Mouse (Mus musculus) C2C12 (cell line): ENCODE results near the gene Mtmr6. TPM values are rescaled to one million over a fixed set of nuclear protein-coding genes. Genes with fewer than 3 reads are reported as not detected.

Source experiments
- H3K27me3 ChIP-seq: one replicate; pipeline ENCODE4 v1.6.1; 2011; ENCODE audit not compliant: control insufficient read depth, insufficient read depth, insufficient read length
- H3K36me3 ChIP-seq: one replicate; pipeline ENCODE4 v1.6.1; 2011; ENCODE audit not compliant: control insufficient read depth, insufficient read depth
- H3K4me3 ChIP-seq: one replicate; pipeline ENCODE4 v1.5.1; 2011; ENCODE audit warnings: mild to moderate bottlenecking, control low read depth; ENCODE audit not compliant: poor library complexity, insufficient read depth, severe bottlenecking
- H3K79me2 ChIP-seq: one replicate; pipeline ENCODE4 v1.6.1; 2011; ENCODE audit not compliant: control insufficient read depth, insufficient read depth
- H3K79me3 ChIP-seq: one replicate; pipeline ENCODE4 v1.6.1; 2011; ENCODE audit warnings: low read depth, control low read depth
- H3ac ChIP-seq: one replicate; pipeline ENCODE3; 2011; ENCODE audit warnings: low read depth; ENCODE audit not compliant: control insufficient read depth, insufficient read length
- CEBPB ChIP-seq: IDR thresholded peaks from one replicate; pipeline ENCODE4 v1.6.1; 2011; ENCODE audit warnings: low read depth, mild to moderate bottlenecking, control low read depth, moderate library complexity
- CTCF ChIP-seq: IDR thresholded peaks from one replicate; pipeline ENCODE4 v1.5.1; 2011; ENCODE audit not compliant: control insufficient read depth, insufficient read depth, insufficient read length
- FOSL1 ChIP-seq: IDR thresholded peaks from one replicate; pipeline ENCODE4 v1.8.0; 2011; ENCODE audit warnings: mild to moderate bottlenecking, low read length; ENCODE audit not compliant: poor library complexity, insufficient read depth, severe bottlenecking
- MAX ChIP-seq: IDR thresholded peaks from one replicate; pipeline ENCODE4 v1.6.1; 2011; ENCODE audit warnings: mild to moderate bottlenecking, control low read depth
- MYOD1 ChIP-seq: IDR thresholded peaks from one replicate; pipeline ENCODE4 v1.6.1; 2011; ENCODE audit warnings: low read depth; ENCODE audit not compliant: control insufficient read depth, insufficient read length
- MYOG ChIP-seq: IDR thresholded peaks from one replicate; pipeline ENCODE4 v1.6.1; 2011; ENCODE audit not compliant: control insufficient read depth, insufficient read length; ENCODE audit errors: extremely low read depth
- USF1 ChIP-seq: IDR thresholded peaks from one replicate; pipeline ENCODE4 v1.6.1; 2011; ENCODE audit warnings: low read depth, mild to moderate bottlenecking, control low read depth, moderate library complexity
- polyA plus RNA-seq: library from polyadenylated mRNA; unstranded; fragments of >200 nt; fragmentation: generic; extraction: Trizol; gene quantifications from one replicate; pipeline ENCODE4 v1.2.1, GENCODE M21; 2012; ENCODE audit warnings: missing spikeins

The Mtmr6 gene
- polyA plus RNA-seq, 1 experiment, result 10.0 TPM

GRCm38 (mm10) chr14:60250879-60251278 lies 14.1 kb upstream of the Mtmr6 start:
- H3K79me2 ChIP-seq, result peaks cover 50% of the 10 kb centered on the region
- H3K79me3 ChIP-seq, result peaks cover 43% of the 10 kb centered on the region
- H3K27me3 ChIP-seq, result no peaks in the 10 kb centered on the region

GRCm38 (mm10) chr14:60251281-60252003 lies 13.6 kb upstream of the Mtmr6 start, which contains the start of the genes Nupl1 and Gm49336:
TSS of gene Nupl1 (minus strand) at chr14:60251431.
TSS of gene Gm49336 (minus strand) at chr14:60251507.
- H3K27me3 ChIP-seq, result no peaks in the 10 kb centered on the region

More at GRCm38 (mm10) chr14:60250879-60251278, 14.1 kb upstream of the Mtmr6 start:
- peak overlapping the region; percentile 86 for H3K4me3 ChIP-seq
- peaks cover 14% of the 10 kb centered on the region for H3K36me3 ChIP-seq
- peak overlapping the region; percentile 96 for H3ac ChIP-seq
- TF ChIP-seq MYOG, result no peak
- no peak for TF ChIP-seq CEBPB
- TF ChIP-seq USF1, result no peak
- TF ChIP-seq MAX, result no peak
- no peak for TF ChIP-seq MYOD1
- no peak for TF ChIP-seq FOSL1
- TF ChIP-seq CTCF, result no peak

GRCm38 (mm10) chr14:60252004-60253000 lies 12.7 kb upstream of the Mtmr6 start:
- Histone ChIP-seq H3ac (peak overlapping the region; percentile 72), H3K79me3 (peaks cover 36% of the 10 kb centered on the region), H3K79me2 (peaks cover 39% of the 10 kb centered on the region), H3K27me3 (no peaks in the 10 kb centered on the region), H3K4me3 (peak overlapping the region; percentile 86), H3K36me3 (peaks cover 3% of the 10 kb centered on the region)
- TF ChIP-seq MYOD1 (no peak), MAX (no peak), USF1 (no peak), CTCF (no peak), MYOG (no peak), CEBPB (no peak), FOSL1 (no peak)

More at GRCm38 (mm10) chr14:60251281-60252003, 13.6 kb upstream of the Mtmr6 start, which contains the start of the genes Nupl1 and Gm49336:
- H3K4me3 ChIP-seq, result peak within 1 kb of the TSS; percentile 86
- TF ChIP-seq USF1, result no peak
- no peak for TF ChIP-seq MYOD1
- no peak for TF ChIP-seq FOSL1
- peak; percentile 77 for TF ChIP-seq MAX
- no peak for TF ChIP-seq MYOG
- peak within 1 kb of the TSS; percentile 96 for H3ac ChIP-seq
- H3K79me3 ChIP-seq, result peaks cover 38% of the 10 kb centered on the region
- peaks cover 47% of the 10 kb centered on the region for H3K79me2 ChIP-seq
- peaks cover 12% of the 10 kb centered on the region for H3K36me3 ChIP-seq

- no peak overlapping the region for H3K4me3 ChIP-seq
- H3K36me3 ChIP-seq, result no peaks in the 10 kb centered on the region
- peaks cover 25% of the 10 kb centered on the region for H3K79me3 ChIP-seq
- no peak for TF ChIP-seq CTCF
- no peak for TF ChIP-seq MYOD1
- TF ChIP-seq CEBPB, result no peak
- TF ChIP-seq USF1, result no peak
- no peak for TF ChIP-seq FOSL1
- TF ChIP-seq MYOG, result no peak
- TF ChIP-seq MAX, result no peak
- H3ac ChIP-seq, result no peak overlapping the region
- H3K79me2 ChIP-seq, result peaks cover 28% of the 10 kb centered on the region
- H3K27me3 ChIP-seq, result no peaks in the 10 kb centered on the region
Measured at GRCm38 (mm10) chr14:60253466-60253865, 11.6 kb upstream of the Mtmr6 start.

GRCm38 (mm10) chr14:60254774-60255173 lies 10.3 kb upstream of the Mtmr6 start:
- TF ChIP-seq CEBPB (no peak), MYOG (no peak)
- Histone ChIP-seq H3K27me3 (peaks cover 1% of the 10 kb centered on the region), H3K79me3 (peaks cover 13% of the 10 kb centered on the region), H3K79me2 (peaks cover 15% of the 10 kb centered on the region), H3K4me3 (no peak overlapping the region), H3K36me3 (no peaks in the 10 kb centered on the region), H3ac (no peak overlapping the region)

- TF ChIP-seq USF1, result no peak
- TF ChIP-seq MYOD1, result no peak
- TF ChIP-seq MAX, result no peak
- no peak for TF ChIP-seq CEBPB
- no peak for TF ChIP-seq CTCF
- no peak for TF ChIP-seq MYOG
- TF ChIP-seq FOSL1, result no peak
- H3K79me3 ChIP-seq, result no peaks in the 10 kb centered on the region
- H3K36me3 ChIP-seq, result no peaks in the 10 kb centered on the region
- no peak overlapping the region for H3K4me3 ChIP-seq
- H3ac ChIP-seq, result no peak overlapping the region
- peaks cover 3% of the 10 kb centered on the region for H3K27me3 ChIP-seq
- no peaks in the 10 kb centered on the region for H3K79me2 ChIP-seq
Measured at GRCm38 (mm10) chr14:60256356-60256755, 8.7 kb upstream of the Mtmr6 start.
